Mouse (Mus musculus) gastrocnemius, adult 2 months (tissue): ENCODE results near the gene Ptges3l. TPM values are rescaled to one million over a fixed set of nuclear protein-coding genes. Genes with fewer than 3 reads are reported as not detected.

Experiments
- DNase-seq: peaks from one replicate; pipeline ENCODE4 v3.0.0; 2022
- H3K27ac ChIP-seq: fragments of 200-600 bp; 2 replicates; pipeline ENCODE4 v1.8.1; 2022; ENCODE audit warnings: mild to moderate bottlenecking
- H3K4me3 ChIP-seq: fragments of 200-600 bp; 2 replicates; pipeline ENCODE4 v1.8.1; 2022; ENCODE audit warnings: mild to moderate bottlenecking, moderate library complexity
- CTCF ChIP-seq: fragments of 200-600 bp; IDR thresholded peaks from 2 replicates; pipeline ENCODE4 v1.8.1; 2022; ENCODE audit warnings: antibody characterized with exemption, mild to moderate bottlenecking, moderate library complexity
- intact Hi-C: fragments of 180-260 bp; cut with DNase I; formaldehyde crosslinking; loops from one replicate; pipeline ENCODE4 v1.15.1; 2025
- total RNA-seq, 2 experiments: library from RNA; stranded (reverse); gene quantifications; 2 replicates each; pipeline ENCODE4 v1.2.3; 2021

The Ptges3l gene
- total RNA-seq, 2 experiments from 2014 or later = 82.0 to 90.7 TPM

DNA sequence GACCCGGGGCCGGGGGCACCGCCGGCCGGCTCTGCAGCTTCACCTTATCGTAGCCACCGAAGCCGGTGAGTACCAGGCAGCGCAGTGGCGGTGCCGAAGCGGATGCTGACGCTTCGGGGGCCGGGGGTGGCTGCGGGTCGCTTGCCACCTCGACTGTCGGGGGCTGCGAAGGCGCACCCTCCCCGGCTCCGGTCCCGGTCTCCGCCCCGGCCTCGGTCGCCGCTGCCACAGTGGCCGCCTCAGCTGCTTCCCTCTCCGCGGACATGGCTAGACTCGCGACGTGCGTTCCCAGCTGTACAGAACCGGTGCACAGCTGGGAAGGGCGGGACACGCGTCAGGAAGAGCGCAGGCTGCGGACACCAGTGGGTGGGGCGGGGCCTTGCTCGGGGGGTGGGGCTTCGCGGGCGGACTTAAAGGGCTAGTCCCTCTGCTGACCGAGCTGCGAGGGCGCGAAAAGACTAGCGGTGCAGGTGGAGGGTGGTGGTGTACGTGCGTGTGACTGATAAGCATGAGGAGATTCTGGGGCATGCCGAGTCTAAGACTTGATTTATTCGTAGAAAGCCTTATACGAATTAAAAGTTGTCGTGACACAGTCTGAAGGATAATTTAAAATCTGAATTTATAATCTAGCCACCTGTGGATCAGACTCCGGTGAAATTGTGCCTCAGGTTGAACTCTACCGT is 40.9 kb upstream of the Ptges3l start, which contains the start of gene Vat1:
Gene Vat1, minus strand, starts transcription at position 362 of the 683 bp plus-strand sequence.
- Histone ChIP-seq H3K4me3 (peak within 1 kb of the TSS; percentile 94), H3K27ac (peak within 1 kb of the TSS; percentile 89)
- intact Hi-C loops = loop anchor here (5.0 kb wide), 1 partner anchor 86 kb away; the partner anchor contains the start of genes Brca1 and Nbr1
- peak; percentile 27; the same call in 1 of the 2 replicates for TF ChIP-seq CTCF
- peak; percentile 87 for DNase-seq

DNA sequence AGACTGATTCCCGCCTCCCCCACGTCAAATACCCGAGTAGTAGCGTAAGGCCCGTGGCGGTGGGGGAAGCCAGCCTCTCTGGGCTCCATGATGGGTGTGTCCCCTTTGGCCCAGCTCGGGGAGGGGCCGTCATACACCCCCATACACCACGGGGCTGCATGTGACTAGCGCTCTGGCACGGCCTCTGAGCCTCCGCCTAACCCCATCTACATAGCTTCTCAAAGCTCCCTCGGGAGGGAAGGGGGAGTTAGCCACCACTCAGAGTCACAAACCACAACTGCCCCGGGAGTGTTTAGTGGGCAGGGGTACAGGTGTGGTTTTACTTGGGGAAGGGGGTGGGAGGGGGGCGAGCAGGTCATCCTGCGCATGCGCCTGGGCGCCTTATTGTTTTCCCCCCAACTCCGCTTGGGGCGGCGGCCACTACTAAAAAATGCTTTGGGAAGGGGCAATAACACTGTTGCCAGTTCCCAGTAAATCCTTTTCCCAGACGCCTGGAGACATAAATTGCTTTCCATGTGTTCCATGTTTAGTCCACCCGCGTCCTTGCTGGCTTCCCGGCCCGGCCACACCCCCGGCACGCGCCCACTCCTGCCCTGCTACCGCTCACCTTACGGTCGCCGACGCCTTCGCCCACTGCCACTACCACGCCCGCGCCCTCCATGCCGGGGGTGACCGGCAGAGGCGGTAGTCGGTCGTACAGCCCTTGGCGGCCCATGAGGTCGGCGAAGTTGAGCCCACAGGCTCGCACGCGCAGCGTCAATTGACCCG is 40.2 kb upstream of the Ptges3l start:
- TF ChIP-seq CTCF = no peak
- Histone ChIP-seq H3K27ac (peak overlapping the region; percentile 89), H3K4me3 (peak overlapping the region; percentile 92)
- intact Hi-C loops = loop anchor here (5.0 kb wide), 1 partner anchor 87 kb away; the partner anchor contains the start of genes Brca1 and Nbr1
- DNase-seq = peak; percentile 85

DNA sequence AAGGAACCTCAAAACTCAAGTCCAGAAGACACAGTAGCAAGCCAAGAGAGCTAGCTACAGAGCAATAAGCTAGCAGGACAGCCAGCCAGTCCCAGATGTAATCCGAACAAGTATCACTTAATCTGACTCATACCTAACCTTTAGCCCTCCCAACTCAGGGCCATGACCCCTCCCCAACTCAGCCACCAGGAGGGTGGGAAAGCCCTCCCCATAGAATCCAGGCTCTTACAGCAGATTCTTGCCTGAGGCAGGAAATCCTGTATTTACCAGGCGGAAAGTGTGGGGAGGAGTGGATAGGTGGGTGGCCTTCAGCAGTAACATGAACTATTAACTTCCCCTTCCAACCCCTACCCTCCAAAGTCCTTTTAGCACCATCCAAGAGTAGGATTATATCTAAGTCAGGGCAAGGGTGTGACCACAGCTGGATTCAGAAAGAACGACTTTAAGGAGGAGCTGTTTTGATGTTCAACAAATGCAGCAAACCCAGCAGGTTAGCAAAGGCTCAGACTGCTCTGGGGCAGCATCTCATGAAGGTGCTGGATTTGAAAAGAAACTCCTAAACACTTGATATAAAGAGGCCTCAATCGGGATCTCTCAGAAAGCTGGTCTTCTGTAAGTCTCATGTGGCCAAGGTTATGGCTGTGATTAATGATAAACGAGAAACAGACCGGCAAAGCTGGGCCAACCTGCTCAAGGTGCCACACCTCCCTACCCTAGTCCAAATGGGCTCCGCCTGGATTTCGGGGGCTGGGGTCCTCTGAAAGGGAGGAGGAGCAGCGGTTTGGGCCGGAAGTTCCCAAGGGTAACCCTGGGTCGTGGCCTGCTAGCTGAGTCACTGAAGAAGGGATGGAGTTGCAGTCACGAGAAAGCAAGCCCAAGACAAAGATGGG is 39.3 kb upstream of the Ptges3l start, which contains the start of gene Rnd2:
Gene Rnd2, plus strand, starts transcription at position 789 of the 890 bp plus-strand sequence.
- H3K27ac ChIP-seq = peak within 1 kb of the TSS; percentile 89
- peak within 1 kb of the TSS; percentile 92 for H3K4me3 ChIP-seq
- intact Hi-C loops = loop anchor here (5.0 kb wide), 1 partner anchor 88 kb away; the partner anchor contains the start of genes Brca1 and Nbr1
- DNase-seq = no peak
- no peak for TF ChIP-seq CTCF

DNA sequence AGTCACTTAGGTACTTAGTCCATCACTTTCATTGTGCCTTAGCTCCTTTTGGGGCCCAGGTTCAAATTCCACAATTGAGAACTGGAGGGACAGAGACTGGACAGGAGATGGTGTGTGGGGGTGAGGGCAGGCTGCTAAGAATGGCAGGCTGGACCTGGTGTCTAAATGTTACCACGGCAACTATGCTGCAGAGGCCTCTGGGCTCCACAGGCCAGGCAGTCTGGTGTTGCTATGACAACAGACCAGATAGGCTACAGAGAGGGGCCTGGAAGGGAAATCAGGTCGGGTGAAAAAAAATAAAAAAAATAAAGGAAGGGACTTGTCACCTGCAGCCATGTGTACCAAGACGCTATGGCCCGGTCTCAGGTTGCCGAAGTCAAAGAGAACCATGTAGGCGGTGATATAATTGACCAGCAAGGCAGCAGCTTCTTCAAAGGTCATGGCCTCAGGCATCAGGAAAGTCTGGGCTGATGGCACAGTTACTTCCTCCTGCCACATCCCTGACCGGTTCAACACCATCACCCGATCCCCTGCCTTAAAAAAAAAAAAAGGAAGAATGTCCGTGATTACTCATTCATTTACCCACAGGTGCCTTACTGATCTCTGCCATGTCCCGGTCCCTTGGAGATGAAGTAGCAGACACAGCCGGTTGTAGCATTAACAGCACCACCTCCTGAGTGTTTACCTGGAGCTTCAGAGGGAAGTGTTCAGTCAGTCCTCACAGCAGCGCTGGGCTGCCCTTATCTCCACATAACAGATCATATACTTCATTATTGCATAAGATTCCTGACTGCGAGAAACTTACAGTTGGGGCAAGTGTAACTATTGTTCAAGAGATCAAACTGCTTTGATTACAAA is 37.7 kb upstream of the Ptges3l start:
- no peak for DNase-seq
- intact Hi-C loops = no loop called here
- Histone ChIP-seq H3K27ac (no peak overlapping the region), H3K4me3 (no peak overlapping the region)
- TF ChIP-seq CTCF = no peak

DNA sequence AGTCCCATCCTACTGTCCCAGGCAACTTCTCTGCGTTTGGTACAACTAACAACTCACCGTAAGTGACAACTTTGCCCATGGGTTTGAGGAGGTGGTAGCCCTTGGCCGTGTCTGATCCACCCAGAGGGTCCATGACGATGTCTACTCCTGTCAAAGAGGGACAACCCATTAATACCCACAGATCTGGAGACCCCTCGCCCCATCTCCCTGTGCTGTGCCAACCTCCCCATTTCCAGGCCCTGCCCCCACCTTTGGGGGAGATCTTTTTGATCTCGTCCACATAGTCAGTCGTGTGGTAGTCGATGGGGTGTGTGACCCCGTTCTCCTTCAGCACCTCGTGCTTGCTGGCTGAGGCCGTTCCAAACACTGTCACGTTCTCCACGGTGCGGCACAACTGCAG is 37.0 kb upstream of the Ptges3l start:
- TF ChIP-seq CTCF = no peak
- no peak overlapping the region for H3K4me3 ChIP-seq
- no peak for DNase-seq
- H3K27ac ChIP-seq = no peak overlapping the region
- intact Hi-C loops = no loop called here

DNA sequence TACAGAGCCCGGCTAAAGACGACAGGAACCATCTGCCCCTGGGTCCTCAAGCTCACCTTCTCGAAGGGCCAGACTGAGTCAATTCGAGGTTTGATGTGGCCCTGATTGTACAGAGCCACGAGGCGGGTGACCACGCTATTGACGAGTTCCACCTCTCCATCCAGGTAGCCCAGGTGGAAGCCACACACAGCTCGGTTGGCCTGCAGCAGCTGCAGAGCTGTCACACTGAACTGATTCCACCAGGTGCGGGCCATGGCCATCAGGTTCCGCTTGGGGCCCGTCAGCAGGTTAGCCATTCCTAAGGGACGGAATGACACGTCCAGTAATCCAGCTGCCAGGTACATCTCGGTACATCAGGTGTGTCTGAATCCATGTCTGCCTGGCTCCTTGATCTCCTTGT is 35.2 kb upstream of the Ptges3l start:
- Histone ChIP-seq H3K4me3 (no peak overlapping the region), H3K27ac (no peak overlapping the region)
- no peak for DNase-seq
- TF ChIP-seq CTCF = no peak
- intact Hi-C loops = no loop called here

DNA sequence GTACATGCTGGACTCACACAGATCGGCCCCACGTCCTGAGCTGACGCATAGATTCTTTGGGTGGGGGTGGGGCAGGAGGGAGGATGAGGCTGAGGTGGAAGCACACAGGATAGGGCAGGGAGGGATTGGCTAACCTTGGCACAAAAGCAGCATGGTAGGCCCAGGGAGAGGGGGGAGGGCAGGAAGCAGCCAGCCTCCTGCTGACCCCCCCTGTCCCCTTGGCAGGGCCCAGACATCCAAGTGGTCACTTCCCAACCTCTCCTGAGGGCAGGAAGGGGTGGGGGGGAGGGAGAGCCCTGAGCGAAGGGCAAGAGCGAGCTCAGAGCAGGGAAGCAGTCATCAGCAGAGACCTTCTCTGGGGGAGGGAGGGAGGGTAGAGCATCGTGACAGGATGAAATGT is 34.6 kb upstream of the Ptges3l start:
- intact Hi-C loops = no loop called here
- H3K4me3 ChIP-seq = no peak overlapping the region
- TF ChIP-seq CTCF = no peak
- peak overlapping the region; percentile 24; the same call in 1 of the 2 replicates for H3K27ac ChIP-seq
- DNase-seq = no peak

DNA sequence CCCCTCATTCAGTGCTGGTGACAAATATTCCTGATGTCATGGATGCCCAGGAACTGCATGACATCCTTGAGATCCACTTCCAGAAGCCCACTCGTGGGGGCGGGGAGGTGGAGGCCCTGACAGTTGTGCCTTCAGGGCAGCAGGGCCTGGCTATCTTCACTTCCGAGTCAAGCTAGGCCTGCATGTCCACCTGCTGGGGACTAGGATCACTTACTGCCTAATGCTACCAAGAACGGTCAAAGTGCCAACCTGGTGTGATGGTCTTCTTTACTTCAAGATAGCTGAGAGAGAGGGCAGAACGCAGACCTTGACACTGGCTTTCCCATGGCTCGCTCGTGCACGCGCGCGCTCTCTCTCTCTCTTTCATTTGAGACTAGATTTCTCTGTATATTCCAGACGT is 33.1 kb upstream of the Ptges3l start:
- intact Hi-C loops = no loop called here
- no peak for TF ChIP-seq CTCF
- H3K4me3 ChIP-seq = no peak overlapping the region
- H3K27ac ChIP-seq = no peak overlapping the region
- no peak for DNase-seq

DNA sequence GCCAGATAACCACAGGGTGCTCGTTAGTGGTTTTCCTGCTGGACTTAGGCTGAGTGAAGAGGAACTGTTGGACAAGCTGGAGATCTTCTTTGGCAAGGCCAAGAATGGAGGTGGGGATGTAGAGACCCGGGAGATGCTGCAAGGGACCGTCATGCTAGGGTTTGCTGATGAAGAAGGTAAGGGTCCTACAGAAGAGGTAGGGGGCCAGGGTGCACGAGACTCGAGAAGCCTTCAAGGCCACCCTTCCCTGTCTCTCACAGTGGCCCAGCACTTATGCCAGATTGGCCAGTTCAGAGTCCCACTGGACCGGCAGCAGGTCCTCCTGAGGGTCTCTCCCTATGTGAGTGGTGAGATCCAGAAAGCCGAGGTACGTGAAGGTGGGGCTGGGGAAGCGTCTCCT is 32.5 kb upstream of the Ptges3l start:
- Histone ChIP-seq H3K4me3 (no peak overlapping the region), H3K27ac (no peak overlapping the region)
- intact Hi-C loops = no loop called here
- TF ChIP-seq CTCF = no peak
- no peak for DNase-seq

DNA sequence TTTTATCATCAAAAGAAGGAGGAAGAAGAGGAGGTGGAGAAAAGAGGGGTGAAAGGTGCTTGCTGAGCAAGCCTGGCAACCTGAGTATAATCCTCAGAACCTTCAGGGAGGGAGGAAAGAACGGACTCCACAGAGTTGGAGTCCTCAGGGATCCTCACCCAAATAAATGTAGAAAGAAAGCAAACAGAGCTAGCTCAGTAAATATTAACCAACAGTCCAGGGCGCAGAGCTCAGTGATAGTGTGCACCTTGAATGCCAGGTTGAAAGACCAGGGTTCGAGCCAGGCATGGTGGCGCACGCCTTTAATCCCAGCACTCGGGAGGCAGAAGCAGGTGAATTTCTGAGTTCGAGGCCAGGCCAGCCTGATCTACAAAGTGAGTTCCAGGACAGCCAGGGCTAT is 30.5 kb upstream of the Ptges3l start:
- Histone ChIP-seq H3K4me3 (no peak overlapping the region), H3K27ac (no peak overlapping the region)
- DNase-seq = no peak
- TF ChIP-seq CTCF = no peak
- intact Hi-C loops = no loop called here

DNA sequence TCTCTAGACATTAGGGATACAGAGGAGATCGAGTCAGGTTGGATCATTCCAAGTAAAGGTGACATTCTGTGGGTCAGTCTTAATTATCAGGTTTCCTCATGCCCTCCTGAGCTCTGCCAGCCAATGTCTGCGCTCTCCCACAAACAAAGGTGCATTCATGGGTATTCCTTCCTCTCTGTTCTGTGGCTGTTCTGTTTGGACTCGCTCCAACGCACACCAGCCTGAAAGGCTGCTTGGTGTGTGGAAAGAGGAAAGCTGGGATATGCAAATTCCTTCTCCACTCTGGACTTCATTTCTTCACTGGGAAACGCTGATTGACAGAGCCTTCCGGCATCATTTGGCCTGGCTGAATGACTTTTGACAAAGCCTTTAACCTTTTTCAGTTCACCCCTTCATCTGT is 29.6 kb upstream of the Ptges3l start:
- H3K4me3 ChIP-seq = no peak overlapping the region
- TF ChIP-seq CTCF = no peak
- intact Hi-C loops = no loop called here
- H3K27ac ChIP-seq = peak overlapping the region; percentile 49; the same call in 1 of the 2 replicates
- DNase-seq = no peak
